Mouse (Mus musculus): ENCODE results near the gene 4933415A04Rik. TPM values are rescaled to one million over a fixed set of nuclear protein-coding genes. Genes with fewer than 3 reads are reported as not detected.

Gene 4933415A04Rik
- polyA plus RNA-seq, 1 experiment = not detected

DNA sequence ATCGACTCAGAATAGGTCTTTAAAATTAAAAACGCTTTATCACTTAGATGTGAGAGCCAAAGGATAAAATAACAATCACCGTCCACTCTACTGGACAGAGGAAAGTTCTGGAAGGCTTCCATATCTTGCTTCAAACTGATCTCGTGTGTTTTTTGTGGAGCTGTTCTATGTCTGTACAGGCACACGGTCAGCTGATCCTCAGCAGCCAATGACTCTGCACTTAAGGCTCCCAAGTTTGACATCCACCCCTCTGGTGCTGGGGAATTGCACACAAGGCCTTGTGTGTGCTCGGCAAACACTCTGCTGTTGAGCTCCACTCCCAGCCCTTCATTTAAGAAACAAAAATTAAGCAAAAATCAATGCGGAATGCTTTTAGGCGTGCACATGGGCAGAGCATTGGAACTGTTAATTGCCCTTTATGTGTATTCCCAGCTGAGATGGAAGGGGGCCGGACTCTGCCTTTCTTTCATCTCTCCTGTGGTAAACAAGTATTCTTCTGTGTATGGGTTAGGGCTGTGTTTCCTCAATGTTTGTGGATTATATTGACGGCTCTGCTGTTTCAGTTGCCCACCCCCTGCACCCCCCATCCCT is 23.1 kb upstream of the 4933415A04Rik start:
- TF ChIP-seq GATA1 (IDR thresholded peaks at IDR 0.05; ENCODE audit: low read length) = no peak

DNA sequence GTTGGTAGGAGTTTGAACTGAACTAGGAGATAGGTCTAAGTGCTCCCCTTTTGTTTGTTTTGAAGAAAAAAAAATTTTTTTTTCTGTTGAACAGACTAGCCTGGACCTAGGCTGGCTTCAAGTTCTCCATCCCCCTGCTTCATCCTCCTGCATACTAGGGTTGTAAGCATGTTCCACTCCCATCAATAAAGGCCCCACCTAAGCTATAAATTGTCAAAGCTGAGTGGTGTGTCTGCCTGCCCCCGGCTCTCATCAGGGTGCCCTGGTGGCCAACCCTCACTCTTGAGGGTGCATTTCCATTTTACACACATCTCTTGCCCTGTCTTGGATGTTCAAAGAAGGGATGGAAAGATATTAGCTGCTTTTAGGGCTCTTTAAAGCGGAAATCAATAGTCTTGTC is 21.4 kb upstream of the 4933415A04Rik start:
- TF ChIP-seq GATA1 (IDR thresholded peaks at IDR 0.05; ENCODE audit: low read length) = no peak

DNA sequence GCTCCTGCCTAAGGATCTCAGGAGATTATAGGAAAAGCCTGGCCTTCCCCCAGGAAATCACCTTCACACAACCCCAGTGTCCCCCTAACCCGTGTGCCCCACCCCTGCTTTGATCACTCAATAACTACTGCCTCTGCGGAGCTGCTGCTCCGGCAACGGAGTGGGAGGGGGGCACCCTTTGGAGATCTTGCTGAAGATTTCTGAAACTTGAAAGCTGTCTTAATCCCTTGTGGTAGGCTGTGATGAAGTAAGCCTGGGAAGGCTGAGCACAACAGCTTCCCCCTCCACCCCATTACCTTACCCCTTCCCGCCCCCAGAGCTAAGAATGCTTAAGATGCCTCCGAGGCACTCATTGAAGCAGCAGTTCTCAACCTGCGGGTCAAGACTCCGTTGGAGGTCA is 21.0 kb upstream of the 4933415A04Rik start:
- TF ChIP-seq GATA1 (IDR thresholded peaks at IDR 0.05; ENCODE audit: low read length) = no peak

DNA sequence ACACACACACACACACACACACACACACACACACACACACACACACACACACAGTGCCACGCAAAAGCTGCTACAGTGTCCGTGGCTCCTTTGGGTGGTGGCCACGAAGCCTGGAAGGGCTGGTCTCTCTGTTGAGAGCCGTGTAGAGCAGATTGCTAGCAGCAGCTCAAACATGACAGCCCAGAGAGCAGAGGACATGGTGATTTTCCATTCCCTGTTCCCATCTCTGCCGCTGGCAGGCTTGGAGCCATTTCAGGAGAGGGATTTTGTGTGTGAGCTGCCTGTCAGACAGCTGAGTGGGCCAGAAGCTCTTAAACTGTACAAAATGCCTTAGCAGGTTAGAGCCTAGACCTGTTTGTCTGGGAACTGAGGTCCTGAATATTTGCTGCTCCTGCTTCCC is 20.1 kb upstream of the 4933415A04Rik start:
- no peak for TF ChIP-seq GATA1 (IDR thresholded peaks at IDR 0.05; ENCODE audit: low read length)

DNA sequence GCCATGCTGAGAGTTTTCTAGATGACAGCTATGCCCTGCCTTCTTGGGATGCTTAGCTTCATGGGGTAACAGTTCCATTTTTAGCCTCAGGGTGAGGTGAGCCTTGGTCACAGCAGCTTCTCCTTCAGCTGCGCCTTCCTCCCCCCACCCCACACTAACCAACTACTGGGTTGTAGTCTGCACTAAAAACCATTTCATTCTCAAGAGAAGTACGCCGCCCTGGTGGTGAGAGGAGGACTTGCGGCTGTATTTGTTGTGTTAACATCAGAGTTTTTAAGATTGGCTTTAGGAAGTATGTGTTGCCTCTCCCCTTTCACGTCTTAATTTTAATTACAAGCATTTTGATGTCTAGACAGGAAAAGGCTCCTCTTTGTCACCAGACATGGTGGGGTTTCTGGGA is 18.6 kb upstream of the 4933415A04Rik start:
- TF ChIP-seq GATA1 (IDR thresholded peaks at IDR 0.05; ENCODE audit: low read length) = no peak

DNA sequence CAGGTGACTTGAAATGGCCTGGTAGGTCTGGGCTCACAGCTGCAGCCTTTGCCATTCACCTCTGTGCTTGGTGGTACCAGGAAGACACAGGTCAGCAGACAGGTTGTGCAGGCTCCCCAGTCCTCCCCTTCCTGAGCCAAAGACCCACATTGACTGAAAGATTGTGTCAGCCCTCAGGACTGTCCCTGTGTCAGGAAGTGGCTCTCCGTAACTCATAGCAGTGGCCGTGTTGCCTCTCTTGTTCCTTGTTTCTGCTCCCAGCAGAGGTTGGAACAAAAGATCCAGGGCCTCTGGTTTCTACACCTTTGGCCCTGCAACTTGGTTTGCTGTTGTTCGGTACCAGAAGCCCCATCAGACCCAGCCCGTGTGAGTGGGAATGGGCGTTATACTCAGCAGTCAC is 17.7 kb upstream of the 4933415A04Rik start:
- no peak for TF ChIP-seq GATA1 (IDR thresholded peaks at IDR 0.05; ENCODE audit: low read length)

DNA sequence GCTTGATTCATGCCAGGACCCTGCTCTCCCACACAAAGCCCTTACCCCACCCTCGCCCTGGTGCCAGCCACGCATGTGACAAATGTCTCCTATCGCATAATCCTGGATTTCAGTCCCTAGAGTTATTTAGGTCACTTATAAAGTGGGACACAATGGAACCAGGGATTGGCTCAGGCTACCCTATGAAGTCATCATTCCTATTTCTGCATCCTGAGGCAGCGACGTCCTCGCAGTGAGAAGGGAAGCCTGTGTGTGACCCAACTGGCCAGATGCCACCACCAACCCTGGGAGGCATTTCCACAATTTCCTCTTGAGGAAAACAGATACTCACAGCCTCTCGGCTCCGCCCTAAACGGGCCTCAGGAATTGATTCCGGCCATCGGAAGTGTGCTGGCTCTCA is 17.2 kb upstream of the 4933415A04Rik start:
- no peak for TF ChIP-seq GATA1 (IDR thresholded peaks at IDR 0.05; ENCODE audit: low read length)

DNA sequence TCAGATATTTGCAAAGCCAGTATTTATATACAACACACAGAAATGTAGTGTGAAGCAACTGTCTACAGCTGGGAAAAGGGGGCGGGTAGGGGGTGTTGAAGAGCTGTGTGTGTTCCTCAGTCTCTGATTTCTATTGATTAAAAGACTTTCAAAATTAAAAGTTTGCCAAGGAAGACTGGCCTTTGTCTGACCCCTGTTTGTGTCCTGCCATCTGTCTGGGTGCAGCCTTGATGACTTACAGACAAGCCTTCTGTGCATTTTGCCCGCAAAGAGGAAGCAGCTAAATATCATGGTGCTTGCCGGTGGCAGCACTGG is 11.8 kb upstream of the 4933415A04Rik start:
- no peak for TF ChIP-seq GATA1 (IDR thresholded peaks at IDR 0.05; ENCODE audit: low read length)

DNA sequence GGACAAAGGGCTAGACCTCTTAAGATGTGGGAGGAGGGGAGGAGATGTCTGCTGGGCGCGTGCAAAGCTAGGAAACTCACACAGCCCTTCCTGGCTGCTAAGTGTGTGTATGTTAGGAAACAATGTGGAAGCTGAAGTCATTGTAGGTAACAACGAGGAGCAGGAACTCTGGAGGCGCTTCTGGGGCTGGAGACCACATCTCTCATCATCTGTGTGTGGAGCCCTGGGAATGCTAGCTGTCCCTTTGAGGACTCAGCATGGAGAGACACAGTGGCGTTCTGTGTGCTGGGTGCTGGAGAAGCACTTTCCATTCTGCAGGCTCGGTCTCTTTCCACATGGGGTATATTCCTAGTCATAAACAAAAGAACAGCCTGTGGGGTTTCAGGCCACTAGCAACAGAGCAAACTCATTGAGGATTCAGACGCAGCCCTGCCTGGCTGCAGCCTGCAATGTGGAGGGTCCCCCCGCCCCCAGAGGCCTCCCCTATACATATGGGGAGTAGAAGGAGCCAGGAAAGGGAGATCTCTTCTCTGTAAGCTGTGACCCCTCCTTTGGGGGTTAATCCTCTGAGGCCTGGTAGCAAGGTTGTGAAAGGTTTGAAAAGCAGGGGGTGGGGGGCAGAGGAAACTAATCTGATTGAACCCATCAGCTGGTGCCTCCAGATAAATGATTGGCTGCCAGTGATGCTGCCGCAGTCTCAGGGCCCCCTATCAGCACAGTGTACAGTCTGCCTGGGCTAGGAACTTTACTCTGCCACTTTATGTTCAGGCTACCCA is 11.3 kb upstream of the 4933415A04Rik start:
- TF ChIP-seq GATA1 (IDR thresholded peaks at IDR 0.05; ENCODE audit: low read length) = no peak

DNA sequence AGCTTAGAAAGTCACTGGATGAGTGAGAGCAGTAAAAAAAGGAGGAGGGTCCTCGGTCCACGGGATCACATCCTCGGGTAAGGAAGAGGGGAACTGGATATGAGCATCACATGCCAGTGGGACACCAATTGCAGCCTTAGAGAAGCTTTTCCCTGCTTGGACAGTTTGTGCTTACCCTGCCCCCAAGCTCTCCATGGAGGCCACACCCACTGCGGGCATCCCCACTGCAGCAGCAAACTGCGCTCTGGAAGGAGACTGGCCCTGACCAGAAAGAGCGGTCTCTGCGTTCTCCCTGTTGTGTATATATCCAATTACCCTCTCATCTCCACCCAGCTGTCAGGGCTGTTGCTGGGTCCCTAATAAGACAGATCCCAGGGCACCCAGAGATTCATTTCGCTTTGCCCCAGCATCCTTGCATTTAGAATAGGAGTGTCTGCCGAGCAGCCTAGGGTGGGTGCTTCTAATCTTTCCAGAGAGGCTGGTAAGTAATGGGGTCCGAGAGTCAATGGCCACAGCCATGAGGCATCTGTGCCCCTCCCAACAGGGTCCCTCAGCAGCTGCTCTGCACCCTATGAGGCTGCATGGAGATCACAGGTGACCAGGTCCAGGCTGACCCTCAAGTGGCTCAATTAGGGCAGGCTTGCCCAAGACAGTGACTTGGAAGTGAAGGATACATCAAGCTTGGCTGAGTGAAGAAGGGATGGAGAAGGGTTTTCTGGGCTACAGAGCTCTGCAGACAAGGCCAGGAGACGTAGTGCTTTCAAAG is 8.9 kb upstream of the 4933415A04Rik start:
- no peak for TF ChIP-seq GATA1 (IDR thresholded peaks at IDR 0.05; ENCODE audit: low read length)

DNA sequence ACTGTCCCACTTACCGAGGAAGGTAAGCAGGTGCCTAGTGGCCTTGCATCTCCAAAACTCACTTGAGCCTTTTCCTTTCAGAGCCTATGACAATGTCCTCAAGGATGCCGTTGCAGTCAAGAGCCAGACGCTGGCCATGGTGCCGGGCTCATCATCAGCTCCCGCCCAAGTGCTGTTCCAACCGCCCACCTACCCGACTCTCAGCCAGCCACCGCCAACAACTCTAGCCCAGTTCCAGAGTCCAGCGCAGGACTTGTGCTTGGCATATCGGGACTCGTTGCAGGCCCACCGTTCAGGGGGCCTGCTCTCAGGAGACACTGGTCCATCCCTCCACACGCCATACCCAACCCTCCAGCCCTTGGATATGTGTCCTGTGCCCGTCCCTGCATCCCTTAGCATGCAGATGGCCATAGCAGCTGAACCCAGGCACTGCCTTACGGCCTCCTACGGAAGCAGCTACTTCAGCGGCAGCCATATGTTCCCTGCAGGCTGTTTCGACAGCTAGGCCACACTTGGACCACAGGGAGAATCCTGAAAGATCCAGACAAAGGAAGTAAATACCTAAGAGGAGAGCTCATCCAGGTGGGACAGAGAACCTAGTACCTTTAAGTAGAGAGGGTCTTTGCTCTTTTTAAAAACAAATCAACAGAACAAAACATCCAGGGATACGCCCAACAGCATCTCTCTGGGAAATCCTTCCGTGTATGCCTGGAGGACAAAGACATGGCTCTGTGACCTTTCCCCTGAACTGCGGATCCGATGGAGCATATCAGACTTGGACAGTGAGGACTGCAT is 1.4 kb upstream of the 4933415A04Rik start:
- TF ChIP-seq GATA1 (IDR thresholded peaks at IDR 0.05; ENCODE audit: low read length) = no peak

DNA sequence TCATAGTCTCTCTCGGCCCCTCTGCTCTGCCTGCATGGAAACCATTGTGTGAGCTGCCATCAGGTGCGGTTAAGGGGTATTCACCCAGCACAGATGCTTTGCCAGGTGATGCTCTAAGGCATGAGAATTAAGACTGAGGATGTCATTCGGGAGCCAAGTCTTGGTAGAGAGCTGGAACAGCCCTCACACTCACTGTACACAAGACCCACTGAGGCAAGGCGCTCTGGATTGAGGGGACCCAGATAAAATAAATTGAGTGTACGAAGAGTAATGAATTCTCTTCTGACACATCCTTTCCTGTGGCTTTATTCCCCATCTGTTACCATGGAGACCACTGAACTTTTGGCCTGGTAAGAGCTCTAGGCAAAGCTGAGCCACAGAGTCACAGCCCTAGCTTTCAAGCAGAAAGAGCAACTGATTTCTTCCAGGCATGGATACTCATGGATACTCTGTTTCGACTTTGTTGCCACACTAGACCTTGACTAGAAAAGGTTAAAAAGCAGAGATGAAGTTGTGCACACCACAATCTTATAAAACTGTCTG is 2.8 kb downstream of the 4933415A04Rik start:
- no peak for TF ChIP-seq GATA1 (IDR thresholded peaks at IDR 0.05; ENCODE audit: low read length)

DNA sequence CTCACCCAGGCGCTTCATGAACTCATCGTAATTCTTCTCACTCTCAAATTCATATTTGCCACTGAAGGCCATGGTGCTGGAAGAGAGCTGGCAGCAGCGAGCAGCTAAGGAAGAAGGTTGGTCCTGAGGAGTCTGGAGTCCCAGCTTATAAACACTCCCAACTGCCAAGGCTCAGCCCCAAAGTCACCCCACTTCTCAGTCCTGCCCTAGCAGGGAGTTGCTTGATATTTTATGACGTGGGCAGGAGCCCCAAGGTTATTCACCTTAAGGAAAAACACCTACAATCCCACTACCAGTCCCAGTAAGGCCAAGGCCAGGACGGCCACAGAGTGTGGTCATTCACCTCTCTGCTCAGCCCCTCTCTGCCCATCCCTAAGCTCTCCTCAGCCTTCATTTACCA is 14.6 kb downstream of the 4933415A04Rik start, which contains the start of gene Fabp6:
Gene Fabp6 (minus strand): TSS at position 101 of the 400 bp plus-strand sequence.
- no peak for TF ChIP-seq GATA1 (IDR thresholded peaks at IDR 0.05; ENCODE audit: low read length)

DNA sequence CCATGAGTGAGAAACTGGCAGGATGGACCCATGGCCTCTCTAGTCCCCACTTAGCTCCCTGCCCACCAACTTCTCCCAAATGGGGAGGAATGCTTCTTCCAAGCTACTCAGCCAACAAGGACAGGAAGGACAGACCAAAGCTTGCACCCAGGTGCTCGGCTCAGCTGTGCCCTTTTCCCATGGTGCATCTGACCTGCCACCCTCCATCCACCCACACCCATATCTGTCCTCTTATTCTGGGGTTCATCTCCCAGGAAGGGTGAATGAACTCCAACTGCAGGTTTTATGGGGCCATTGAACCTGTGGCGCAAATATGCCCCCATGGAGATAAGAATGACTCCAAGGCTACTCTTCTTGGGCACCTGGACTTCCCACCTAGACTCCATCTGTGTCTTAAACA is 17.4 kb downstream of the 4933415A04Rik start:
- TF ChIP-seq GATA1 (IDR thresholded peaks at IDR 0.05; ENCODE audit: low read length) = no peak

DNA sequence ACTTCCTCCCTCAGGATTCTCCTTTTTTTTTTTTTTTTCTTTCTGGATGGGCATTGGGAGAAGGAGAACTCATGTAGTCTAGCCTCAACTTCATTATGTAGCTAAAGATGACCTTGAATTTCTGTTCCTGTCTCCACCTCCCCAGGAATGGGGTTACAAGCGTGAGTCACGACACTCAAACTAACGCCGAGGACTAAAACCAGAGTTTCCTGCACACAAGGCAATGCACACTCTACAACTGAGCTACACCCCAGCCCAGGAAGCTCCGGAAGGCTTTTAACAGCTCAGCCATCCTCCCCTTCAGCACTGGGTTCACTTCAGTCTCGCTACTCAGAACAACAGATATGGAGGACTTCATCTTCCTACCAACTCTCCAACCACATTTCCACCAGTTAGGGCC is 18.1 kb downstream of the 4933415A04Rik start:
- TF ChIP-seq GATA1 (IDR thresholded peaks at IDR 0.05; ENCODE audit: low read length) = no peak

Data from G1E-ER4 (cell line).